Mouse (Mus musculus) MEL (cell line): ENCODE data around the gene Atp6v1g2. TPM values are rescaled to one million over a fixed set of nuclear protein-coding genes. Genes with fewer than 3 reads are reported as not detected.

Experiments
- DNase-seq: peaks from one replicate; pipeline ENCODE4 v3.0.0; 2011; ENCODE audit warnings: low read depth, low spot score
- H3K27ac ChIP-seq: 2 replicates; pipeline ENCODE4 v1.5.1; 2012; ENCODE audit warnings: low read depth, mild to moderate bottlenecking, control low read depth, low read length, moderate library complexity; ENCODE audit not compliant: control insufficient read depth
- H3K27me3 ChIP-seq, 2 experiments: fragments of 150-350 bp in 1 of 2; sonication (generic) in 1 of 2; 2 replicates each; pipeline ENCODE4 v1.6.1; 2012; ENCODE audit warnings: low read length in 2 of 2, mild to moderate bottlenecking in 2 of 2, improper control_type of control experiment in 1 of 2, moderate library complexity in 1 of 2; ENCODE audit not compliant: insufficient read depth in 2 of 2, control insufficient read depth in 1 of 2
- H3K36me3 ChIP-seq, 2 experiments: 2 replicates each; pipeline ENCODE4 v1.6.1; 2012 to 2014; ENCODE audit warnings: low read length in 2 of 2, improper control_type of control experiment in 1 of 2, inconsistent platforms in 1 of 2, mild to moderate bottlenecking in 1 of 2; ENCODE audit not compliant: insufficient read depth in 2 of 2, control insufficient read depth in 1 of 2
- H3K4me1 ChIP-seq, 2 experiments: fragments of 150-350 bp in 1 of 2; sonication (generic) in 1 of 2; 2 replicates each; pipeline ENCODE4 v1.6.1; 2012; ENCODE audit warnings: low read length in 2 of 2, improper control_type of control experiment in 1 of 2, mild to moderate bottlenecking in 1 of 2; ENCODE audit not compliant: insufficient read depth in 2 of 2, control insufficient read depth in 1 of 2
- H3K4me3 ChIP-seq, 2 experiments: fragments of 150-350 bp in 1 of 2; sonication (generic) in 1 of 2; 2 replicates each; pipeline ENCODE4 v1.5.1; 2012; ENCODE audit warnings: low read depth in 2 of 2, low read length in 2 of 2, mild to moderate bottlenecking in 2 of 2, moderate library complexity in 2 of 2, control low read depth in 1 of 2, improper control_type of control experiment in 1 of 2; ENCODE audit not compliant: control insufficient read depth in 1 of 2, insufficient read depth in 1 of 2
- H3K79me2 ChIP-seq: 2 replicates; pipeline ENCODE4 v1.6.1; 2012; ENCODE audit warnings: mild to moderate bottlenecking, low read length, moderate library complexity; ENCODE audit not compliant: control insufficient read depth, poor library complexity, insufficient read depth
- H3K9ac ChIP-seq: 2 replicates; pipeline ENCODE4 v1.6.1; 2012; ENCODE audit warnings: low read depth, mild to moderate bottlenecking, control low read depth, low read length, moderate library complexity; ENCODE audit not compliant: control insufficient read depth, poor library complexity, severe bottlenecking
- H3K9me3 ChIP-seq: fragments of 150-350 bp; sonication (generic); replicated peaks from 2 replicates; pipeline ENCODE4 v1.6.1; 2012; ENCODE audit warnings: mild to moderate bottlenecking, low read length, improper control_type of control experiment, moderate library complexity; ENCODE audit not compliant: insufficient read depth
- CHD1 ChIP-seq: IDR thresholded peaks from 2 replicates; pipeline ENCODE4 v1.6.1; 2012; ENCODE audit warnings: low read depth, mild to moderate bottlenecking, inconsistent platforms, low read length, improper control_type of control experiment
- E2F4 ChIP-seq: IDR thresholded peaks from 2 replicates; pipeline ENCODE4 v1.6.1; 2011; ENCODE audit warnings: low read depth, low read length, improper control_type of control experiment, borderline replicate concordance
- ELF1 ChIP-seq: IDR thresholded peaks from 2 replicates; pipeline ENCODE4 v1.6.1; 2014; ENCODE audit warnings: low read depth, mild to moderate bottlenecking, inconsistent platforms, low read length, improper control_type of control experiment, moderate library complexity
- ETS1 ChIP-seq: IDR thresholded peaks from 2 replicates; pipeline ENCODE4 v1.6.1; 2012; ENCODE audit warnings: low read depth, mild to moderate bottlenecking, inconsistent platforms, low read length, improper control_type of control experiment, moderate library complexity
- HCFC1 ChIP-seq: IDR thresholded peaks from 2 replicates; pipeline ENCODE4 v1.6.1; 2012; ENCODE audit warnings: low read depth, mild to moderate bottlenecking, inconsistent platforms, low read length, improper control_type of control experiment, moderate library complexity
- JUND ChIP-seq: IDR thresholded peaks from 2 replicates; pipeline ENCODE4 v1.6.1; 2011; ENCODE audit warnings: low read depth, mild to moderate bottlenecking, improper control_type of control experiment, low read length
- MYB ChIP-seq: IDR thresholded peaks from 2 replicates; pipeline ENCODE4 v1.6.1; 2011; ENCODE audit warnings: mild to moderate bottlenecking, low read depth, low read length, improper control_type of control experiment
- NRF1 ChIP-seq: IDR thresholded peaks from 2 replicates; pipeline ENCODE4 v1.6.1; 2014; ENCODE audit warnings: low read depth, mild to moderate bottlenecking, inconsistent platforms, low read length, improper control_type of control experiment, moderate library complexity; ENCODE audit not compliant: poor library complexity, insufficient read depth, severe bottlenecking
- POLR2A ChIP-seq, 2 experiments: IDR thresholded peaks; 2 replicates each; pipeline ENCODE4 v1.6.1; 2011 to 2012; ENCODE audit warnings: low read length in 2 of 2, mild to moderate bottlenecking in 2 of 2, control low read depth in 1 of 2, improper control_type of control experiment in 1 of 2, low read depth in 1 of 2, moderate library complexity in 1 of 2; ENCODE audit not compliant: control insufficient read depth in 1 of 2, insufficient read depth in 1 of 2, poor library complexity in 1 of 2
- POLR2AphosphoS2 ChIP-seq: IDR thresholded peaks from 2 replicates; pipeline ENCODE4 v1.6.1; 2011; ENCODE audit warnings: low read length, improper control_type of control experiment
- POLR2AphosphoS5 ChIP-seq: IDR thresholded peaks from 2 replicates; pipeline ENCODE4 v1.6.1; 2012; ENCODE audit warnings: low read depth, borderline replicate concordance, mild to moderate bottlenecking, inconsistent platforms, low read length, moderate library complexity, mixed read lengths
- SIN3A ChIP-seq: IDR thresholded peaks from 2 replicates; pipeline ENCODE4 v1.6.1; 2012; ENCODE audit warnings: low read length, improper control_type of control experiment, inconsistent platforms
- TAL1 ChIP-seq: IDR thresholded peaks from 2 replicates; pipeline ENCODE4 v1.6.1; 2012; ENCODE audit warnings: mild to moderate bottlenecking, inconsistent platforms, low read length, moderate library complexity, mixed read lengths
- TCF12 ChIP-seq: IDR thresholded peaks from 2 replicates; pipeline ENCODE4 v1.6.1; 2014; ENCODE audit warnings: low read depth, mild to moderate bottlenecking, inconsistent platforms, low read length, improper control_type of control experiment, moderate library complexity
- UBTF ChIP-seq: IDR thresholded peaks from 2 replicates; pipeline ENCODE4 v1.6.1; 2012; ENCODE audit warnings: low read depth, mild to moderate bottlenecking, inconsistent platforms, low read length, improper control_type of control experiment, moderate library complexity, borderline replicate concordance; ENCODE audit not compliant: insufficient read depth
- USF1 ChIP-seq: IDR thresholded peaks from 2 replicates; pipeline ENCODE4 v1.6.1; 2014; ENCODE audit warnings: low read depth, mild to moderate bottlenecking, inconsistent platforms, low read length, improper control_type of control experiment, moderate library complexity
- USF2 ChIP-seq, 2 experiments: IDR thresholded peaks; 2 replicates each; pipeline ENCODE4 v1.6.1; 2011 to 2012; ENCODE audit warnings: improper control_type of control experiment in 2 of 2, low read length in 2 of 2, borderline replicate concordance in 1 of 2, inconsistent platforms in 1 of 2, low read depth in 1 of 2, mild to moderate bottlenecking in 1 of 2; ENCODE audit not compliant: insufficient read depth in 1 of 2
- polyA plus RNA-seq, 2 experiments: library from polyadenylated mRNA; stranded (reverse) in 1 of 2; unstranded in 1 of 2; fragments of >175 nt in 1 of 2; fragments of >200 nt in 1 of 2; gene quantifications; 2 replicates each; pipeline versions ENCODE4 v1.2.1 to v1.2.4; 2012; ENCODE audit warnings: low replicate concordance in 2 of 2, low read depth in 1 of 2; ENCODE audit not compliant: insufficient read length in 2 of 2, insufficient read depth in 1 of 2, missing spikeins in 1 of 2
- total RNA-seq: library from RNA; depleted of rRNA; stranded (reverse); fragments of 300-350 nt; gene quantifications from 2 replicates; pipeline ENCODE4 v1.2.3, GENCODE M21; 2012

Gene Atp6v1g2
- total and polyA plus RNA-seq, 3 experiments, result 0.46 to 4.7 TPM; not detected in 1

GRCm38 (mm10) chr17:35202442-35202841 is 31.0 kb upstream of the Atp6v1g2 start:
- no peak for DNase-seq
- Histone ChIP-seq H3K79me2 (no peaks in the 10 kb centered on the region), H3K4me3 (peak overlapping the region; percentile 32 to 61; a peak in 2 of 4 replicates), H3K9me3 (no peaks in the 10 kb centered on the region), H3K27me3 (no peaks in the 10 kb centered on the region), H3K4me1 (peaks cover 5 to 15% of the 10 kb centered on the region in 2 experiments; a peak in 3 of 4 replicates), H3K27ac (no peak overlapping the region), H3K9ac (peak overlapping the region; percentile 42; the same call in 1 of the 2 replicates), H3K36me3 (peaks cover 0 to 7% of the 10 kb centered on the region in 2 experiments; a peak in 2 of 4 replicates)
- TF ChIP-seq USF1, result no peak
- no peak for TF ChIP-seq UBTF
- TF ChIP-seq MYB, result no peak
- TF ChIP-seq POLR2AphosphoS5, result no peak
- TF ChIP-seq POLR2AphosphoS2, result no peak
- no peak for TF ChIP-seq NRF1
- TF ChIP-seq USF2 (IDR thresholded peaks at IDR 0.05; ENCODE audit: borderline replicate concordance in 1 of 2, insufficient read depth in 1 of 2, low read depth in 1 of 2, low read length in 2 of 2), result no peak
- TF ChIP-seq ETS1, result no peak
- no peak for TF ChIP-seq ELF1
- TF ChIP-seq HCFC1, result no peak
- TF ChIP-seq TCF12, result no peak
- TF ChIP-seq SIN3A, result no peak
- TF ChIP-seq POLR2A (IDR thresholded peaks at IDR 0.05; ENCODE audit: control insufficient read depth in 1 of 2, insufficient read depth in 1 of 2, low read depth in 1 of 2, low read length in 2 of 2, poor library complexity in 1 of 2), result no peak
- no peak for TF ChIP-seq CHD1
- no peak for TF ChIP-seq E2F4

DNA sequence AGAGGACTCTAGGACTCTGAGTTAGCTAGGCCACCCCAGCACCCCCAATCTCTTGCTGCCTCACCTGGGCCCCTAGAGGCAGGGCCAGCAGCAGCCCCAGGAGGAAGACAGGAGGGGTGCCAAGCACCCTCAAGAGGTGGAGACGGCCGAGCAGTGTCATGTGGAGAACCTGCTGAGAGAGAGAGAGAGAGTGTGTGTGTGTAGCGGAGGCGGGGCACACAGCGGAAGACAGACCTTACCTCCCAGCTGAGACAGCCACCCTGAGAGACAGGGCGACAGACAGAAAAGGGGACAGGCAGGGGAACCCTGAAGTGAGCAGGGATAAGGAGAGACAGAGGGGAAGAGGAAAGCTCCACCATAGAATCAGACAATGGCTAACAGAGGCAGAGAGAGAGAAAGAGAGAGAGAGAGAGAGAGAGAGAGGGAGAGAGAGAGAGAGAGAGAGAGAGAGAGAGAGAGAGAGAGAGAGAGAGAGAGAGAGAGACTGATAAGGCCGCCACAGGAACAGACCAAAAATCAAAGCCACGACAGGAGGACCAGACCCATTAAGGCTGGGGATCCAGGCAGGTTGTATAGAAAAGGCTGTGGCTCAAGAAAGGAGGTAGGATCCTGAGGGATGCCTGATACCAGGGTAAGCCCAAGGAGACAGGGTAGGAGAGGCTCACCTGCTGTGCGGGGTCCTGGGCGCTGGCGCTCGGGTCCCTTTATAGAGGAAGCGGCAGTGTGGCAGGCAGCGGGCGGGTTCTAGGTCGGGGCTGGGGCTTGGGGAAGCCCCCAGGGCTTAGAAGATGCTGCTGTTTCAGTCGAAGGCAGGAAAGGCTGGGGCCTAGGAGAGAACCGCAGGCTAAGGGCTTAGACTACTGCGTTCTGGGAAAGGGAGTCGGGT is 28.7 kb upstream of the Atp6v1g2 start, which contains the start of gene Lta:
Lta (minus strand) TSS at position 858 of the 886 bp plus-strand sequence.
- Histone ChIP-seq H3K36me3 (peaks cover 0 to 15% of the 10 kb centered on the region in 2 experiments; a peak in 2 of 4 replicates), H3K4me3 (no peak within 1 kb of the TSS), H3K9me3 (no peaks in the 10 kb centered on the region), H3K27ac (no peak within 1 kb of the TSS), H3K79me2 (no peaks in the 10 kb centered on the region; the same call in 1 of the 2 replicates), H3K4me1 (peaks cover 7 to 25% of the 10 kb centered on the region in 2 experiments; a peak in 3 of 4 replicates), H3K9ac (no peak within 1 kb of the TSS), H3K27me3 (no peaks in the 10 kb centered on the region)
- no peak for TF ChIP-seq TAL1
- TF ChIP-seq MYB, result no peak
- TF ChIP-seq JUND, result peak; percentile 94
- TF ChIP-seq CHD1, result no peak
- DNase-seq, result no peak
